Mouse (Mus musculus): ENCODE results near the gene Bloc1s6.
A peak's percentile ranks its signal among the peaks of the same experiment; 100 is the strongest.

Gene Bloc1s6

DNA sequence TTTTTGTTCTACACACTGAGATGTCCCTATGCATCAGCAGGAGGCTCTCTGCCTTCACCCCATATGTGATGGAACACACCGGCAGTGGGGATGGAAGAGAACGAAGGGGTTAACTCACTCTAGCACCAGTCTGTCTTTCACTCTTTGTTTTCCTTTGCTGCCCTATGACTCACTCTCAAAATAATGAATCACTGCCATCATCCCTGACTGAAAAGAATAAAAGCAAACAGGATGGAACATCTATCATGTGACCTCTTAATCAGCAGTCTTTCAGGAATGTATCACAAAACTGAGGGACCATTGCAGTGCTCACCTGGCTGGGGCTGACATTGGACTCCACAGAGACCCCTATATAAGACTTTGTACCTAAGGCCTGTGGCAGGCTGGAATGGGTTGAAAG is 6.8 kb upstream of the Bloc1s6 start:
- no peak for TF ChIP-seq GATA4 (IDR thresholded peaks at IDR 0.05; ENCODE audit: insufficient replicate concordance, low read length)

DNA sequence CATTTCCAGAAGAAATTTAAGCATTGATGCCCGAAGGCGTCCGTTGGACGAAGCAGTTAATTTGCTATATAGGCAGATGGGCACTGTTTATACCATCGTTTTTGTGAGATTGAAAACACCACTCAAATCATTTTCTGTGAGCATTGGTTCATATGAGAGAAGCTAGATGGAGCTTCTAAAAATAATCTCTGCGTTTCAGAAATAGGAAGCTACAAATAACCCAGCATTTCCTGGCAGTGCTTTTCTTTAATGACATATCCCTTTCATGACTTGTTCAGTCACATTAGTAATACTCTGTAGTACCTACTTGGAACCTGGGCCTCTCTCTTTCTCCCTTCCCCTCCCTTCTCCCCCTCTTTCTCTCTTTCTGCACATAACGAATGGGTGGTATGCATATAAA is 720 bp downstream of the Bloc1s6 start:
- TF ChIP-seq GATA4 (IDR thresholded peaks at IDR 0.05; ENCODE audit: insufficient replicate concordance, low read length), result no peak

DNA sequence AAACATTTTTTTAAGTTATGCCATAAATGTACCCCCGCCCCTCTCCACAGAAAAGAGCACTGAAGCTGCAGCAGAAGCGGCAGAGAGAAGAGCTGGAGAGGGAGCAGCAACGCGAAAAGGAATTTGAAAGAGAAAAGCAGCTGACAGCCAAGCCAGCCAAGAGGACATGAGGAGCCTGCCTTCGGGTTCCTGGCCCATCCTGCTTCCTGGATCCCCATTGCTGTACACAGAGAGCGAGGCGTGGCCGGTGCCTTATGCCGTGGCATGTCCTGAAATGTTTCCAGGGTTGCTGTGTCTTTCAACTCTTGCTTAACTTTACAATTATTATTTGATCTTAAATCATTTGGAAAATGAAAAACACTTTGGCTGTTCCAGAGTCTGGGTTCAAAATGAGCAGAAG is 8.2 kb downstream of the Bloc1s6 start:
- no peak for TF ChIP-seq GATA4 (IDR thresholded peaks at IDR 0.05; ENCODE audit: insufficient replicate concordance, low read length)

- no peak for TF ChIP-seq GATA4 (IDR thresholded peaks at IDR 0.05; ENCODE audit: insufficient replicate concordance, low read length)
Observed at GRCm38 (mm10) chr2:122753739-122754343, 15.5 kb downstream of the Bloc1s6 start.

DNA sequence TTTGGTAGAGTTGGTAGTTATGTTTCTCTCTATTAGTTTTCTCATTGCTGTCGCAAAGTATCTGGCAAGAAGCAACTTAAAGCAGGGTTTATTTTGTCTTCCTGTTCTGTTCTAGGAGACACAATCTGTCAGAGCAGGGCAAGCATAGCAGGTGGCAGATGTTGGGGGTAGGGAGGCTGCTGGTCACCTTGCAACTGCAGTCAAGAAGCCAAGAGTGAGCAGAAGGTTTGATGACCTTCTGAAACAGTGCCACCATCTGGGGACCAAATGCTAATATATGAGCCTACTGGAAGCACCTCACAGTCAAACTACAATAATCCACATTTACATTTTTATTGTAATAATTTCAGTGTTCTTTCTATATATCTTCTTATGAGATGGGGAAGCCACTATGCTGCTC is 21.5 kb downstream of the Bloc1s6 start:
- no peak for TF ChIP-seq GATA4 (IDR thresholded peaks at IDR 0.05; ENCODE audit: insufficient replicate concordance, low read length)

DNA sequence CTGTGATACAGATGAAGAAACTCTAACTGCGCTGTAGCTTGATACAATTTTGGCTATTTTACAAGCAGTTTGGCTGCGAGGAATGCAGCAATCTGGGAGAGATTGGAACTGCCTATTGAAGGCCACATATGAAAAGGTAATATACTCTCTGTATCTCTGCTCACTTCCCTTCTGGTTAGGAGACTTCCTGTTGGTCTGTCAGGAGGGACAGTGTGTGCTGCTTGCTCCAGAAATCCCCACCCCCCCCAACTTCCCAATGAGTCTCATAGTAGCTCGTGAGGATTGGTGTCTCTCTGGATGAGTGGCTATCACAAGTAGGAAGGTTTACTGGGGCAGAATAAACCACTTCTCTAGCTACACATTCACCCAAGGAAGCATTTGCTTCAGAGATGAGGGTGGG is 24.7 kb downstream of the Bloc1s6 start:
- TF ChIP-seq GATA4 (IDR thresholded peaks at IDR 0.05; ENCODE audit: insufficient replicate concordance, low read length), result peak; percentile 72; the same call in 1 of the 2 replicates

DNA sequence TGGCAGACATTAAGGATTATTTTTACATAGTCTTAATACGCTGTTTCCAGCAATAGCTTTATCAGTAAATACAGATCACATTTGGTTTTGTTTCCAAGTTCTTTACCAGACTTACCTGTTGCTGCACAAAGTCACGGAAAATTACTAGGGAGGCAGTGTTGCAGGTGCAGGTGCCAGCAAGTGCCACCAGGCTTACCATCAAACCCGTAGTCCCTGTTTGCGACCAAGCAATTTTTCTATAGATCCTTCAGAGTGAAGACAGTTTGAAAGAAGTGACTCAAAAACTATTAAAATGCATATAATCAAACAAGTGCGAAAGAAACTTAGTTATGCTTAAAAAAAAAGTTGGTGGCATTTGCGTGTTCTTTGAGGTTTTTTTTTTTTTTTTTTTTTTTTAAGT is 26.2 kb downstream of the Bloc1s6 start:
- TF ChIP-seq GATA4 (IDR thresholded peaks at IDR 0.05; ENCODE audit: insufficient replicate concordance, low read length), result no peak

DNA sequence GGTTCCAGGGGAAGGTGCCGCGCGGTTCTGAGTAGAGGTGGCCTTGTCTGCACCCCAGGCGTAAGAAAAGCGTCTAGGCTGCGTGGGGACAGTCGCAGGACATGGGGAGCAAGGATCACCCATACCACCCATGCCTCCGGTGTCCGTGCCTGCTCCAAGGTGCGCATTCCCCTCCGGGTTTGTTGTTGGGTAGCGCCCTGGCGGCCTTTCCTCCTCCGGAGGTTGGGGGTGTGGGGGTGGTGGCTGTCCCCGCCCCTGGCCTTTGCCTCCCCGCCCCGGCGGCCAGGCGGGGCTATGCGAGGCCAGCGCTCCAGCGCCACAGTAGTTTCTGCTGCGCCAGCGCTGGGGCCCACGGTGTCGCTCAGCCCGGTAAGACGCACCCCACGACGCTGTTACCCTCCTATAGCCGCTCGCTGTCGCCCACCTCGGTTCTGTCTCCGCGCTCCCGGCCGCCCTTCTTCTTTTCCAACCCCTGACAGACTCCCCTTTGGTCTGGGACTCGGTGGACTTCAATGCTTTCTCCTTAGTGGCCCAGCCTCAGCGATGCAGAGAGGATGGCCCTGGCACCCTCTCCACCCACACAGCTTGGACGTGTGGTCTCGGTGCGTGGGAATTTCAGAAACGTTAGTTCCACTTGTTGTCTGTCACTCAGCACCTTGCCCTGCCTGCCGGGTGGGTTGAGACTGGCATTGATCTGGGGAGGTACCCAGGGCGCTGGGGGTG is 26.9 kb downstream of the Bloc1s6 start, which contains the start of gene Sqor:
Gene Sqor, plus strand, starts transcription at position 167 of the 723 bp plus-strand sequence.
- TF ChIP-seq GATA4 (IDR thresholded peaks at IDR 0.05; ENCODE audit: insufficient replicate concordance, low read length), result peak; percentile 17; the same call in 1 of the 2 replicates

DNA sequence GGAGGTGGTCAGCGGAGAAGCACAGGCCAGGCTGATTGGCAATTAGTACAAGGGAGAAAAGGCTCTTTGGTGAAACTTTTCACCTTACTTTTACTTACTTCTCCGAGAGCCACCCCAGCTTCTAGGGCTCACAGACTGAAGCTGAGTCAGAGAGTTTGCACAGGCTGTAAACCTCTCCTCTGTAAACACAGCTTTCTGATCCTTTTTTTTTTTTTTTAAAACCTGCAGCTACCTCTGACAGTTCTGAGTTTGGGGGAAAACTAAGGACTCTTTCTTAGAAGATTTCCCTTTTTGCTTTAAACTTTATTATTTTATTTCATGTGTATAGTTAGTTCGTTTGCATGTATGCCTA is 27.5 kb downstream of the Bloc1s6 start:
- TF ChIP-seq GATA4 (IDR thresholded peaks at IDR 0.05; ENCODE audit: insufficient replicate concordance, low read length), result no peak

GRCm38 (mm10) chr2:122771002-122771401 is 32.7 kb downstream of the Bloc1s6 start:
- TF ChIP-seq GATA4 (IDR thresholded peaks at IDR 0.05; ENCODE audit: insufficient replicate concordance, low read length), result peak; percentile 37; the same call in 1 of the 2 replicates

DNA sequence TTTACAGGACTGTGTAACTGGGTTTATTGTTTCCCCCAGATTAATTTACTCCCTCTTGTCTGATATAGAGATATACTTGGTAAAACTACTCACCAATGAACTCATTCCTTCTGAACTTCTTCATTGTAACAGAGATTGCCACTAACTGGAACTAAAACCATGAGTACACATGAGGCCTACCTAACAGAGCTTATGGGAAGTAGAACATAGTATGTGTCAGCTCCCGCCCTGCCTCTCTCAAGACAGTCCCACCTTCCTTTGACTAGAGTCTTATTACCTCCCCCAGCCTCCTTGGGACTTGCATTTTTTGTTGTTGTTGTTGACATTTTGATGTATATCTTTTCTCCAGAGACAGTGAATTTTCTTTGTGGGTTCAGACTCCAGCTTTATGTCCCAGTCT is 34.6 kb downstream of the Bloc1s6 start:
- TF ChIP-seq GATA4 (IDR thresholded peaks at IDR 0.05; ENCODE audit: insufficient replicate concordance, low read length), result no peak

DNA sequence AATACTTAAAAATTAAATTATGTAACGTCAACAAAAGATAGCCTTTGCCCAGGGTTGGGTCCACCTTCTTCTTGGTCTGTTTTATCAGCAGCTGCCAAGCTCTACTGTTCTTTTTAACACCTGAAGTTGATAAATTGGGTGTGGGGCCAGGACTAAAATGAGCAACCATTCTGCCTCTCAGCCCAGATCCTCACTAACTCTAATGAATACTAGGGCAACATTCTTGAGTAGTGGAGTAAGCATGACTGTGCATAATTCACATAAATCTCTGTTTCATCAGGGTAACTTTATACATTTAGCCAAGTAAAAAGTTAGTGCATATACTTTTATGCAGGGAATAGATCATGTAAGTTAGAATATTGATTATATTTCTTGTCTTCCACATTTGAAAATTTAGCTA is 37.2 kb downstream of the Bloc1s6 start:
- no peak for TF ChIP-seq GATA4 (IDR thresholded peaks at IDR 0.05; ENCODE audit: insufficient replicate concordance, low read length)

DNA sequence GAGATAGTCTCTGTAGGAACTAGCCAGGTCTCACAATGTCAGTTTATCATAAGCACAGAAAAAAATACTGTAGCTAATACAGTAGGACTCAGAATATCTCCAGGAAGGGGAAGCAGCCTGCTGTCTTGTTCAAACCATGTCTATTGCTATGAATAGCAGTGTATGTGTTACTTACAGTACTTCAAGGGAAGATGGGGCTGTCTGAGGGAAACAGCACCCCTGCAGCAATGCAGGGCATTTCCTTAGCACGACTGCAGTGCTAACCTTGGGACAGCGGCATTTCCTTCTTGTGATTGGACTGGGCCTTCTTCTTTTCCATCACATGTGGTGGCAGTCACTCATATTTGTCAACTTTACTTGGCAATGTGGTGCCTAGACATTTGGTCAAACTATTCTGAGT is 38.5 kb downstream of the Bloc1s6 start:
- TF ChIP-seq GATA4 (IDR thresholded peaks at IDR 0.05; ENCODE audit: insufficient replicate concordance, low read length), result peak; percentile 24; the same call in 1 of the 2 replicates

GRCm38 (mm10) chr2:122779967-122780366 is 41.7 kb downstream of the Bloc1s6 start:
- TF ChIP-seq GATA4 (IDR thresholded peaks at IDR 0.05; ENCODE audit: insufficient replicate concordance, low read length), result no peak

DNA sequence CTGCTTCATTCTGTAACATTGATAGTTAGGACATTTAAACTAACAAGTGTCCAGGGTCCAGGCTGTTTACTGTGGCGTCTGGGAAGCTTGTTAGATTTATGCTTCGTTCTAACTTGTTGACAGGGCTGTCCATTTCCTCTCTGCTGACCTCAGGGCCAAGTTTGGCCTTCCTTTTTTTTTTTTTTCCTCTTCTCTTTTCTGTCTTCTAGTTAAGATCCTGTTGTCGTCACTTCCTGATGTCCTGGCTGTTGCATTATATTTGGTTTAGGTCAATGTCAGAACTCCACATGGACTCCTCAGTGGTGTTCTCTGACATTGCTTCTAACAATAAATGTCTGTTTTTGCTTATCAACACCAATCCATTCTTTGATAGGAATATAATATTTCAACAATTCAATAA is 42.1 kb downstream of the Bloc1s6 start:
- TF ChIP-seq GATA4 (IDR thresholded peaks at IDR 0.05; ENCODE audit: insufficient replicate concordance, low read length), result no peak

DNA sequence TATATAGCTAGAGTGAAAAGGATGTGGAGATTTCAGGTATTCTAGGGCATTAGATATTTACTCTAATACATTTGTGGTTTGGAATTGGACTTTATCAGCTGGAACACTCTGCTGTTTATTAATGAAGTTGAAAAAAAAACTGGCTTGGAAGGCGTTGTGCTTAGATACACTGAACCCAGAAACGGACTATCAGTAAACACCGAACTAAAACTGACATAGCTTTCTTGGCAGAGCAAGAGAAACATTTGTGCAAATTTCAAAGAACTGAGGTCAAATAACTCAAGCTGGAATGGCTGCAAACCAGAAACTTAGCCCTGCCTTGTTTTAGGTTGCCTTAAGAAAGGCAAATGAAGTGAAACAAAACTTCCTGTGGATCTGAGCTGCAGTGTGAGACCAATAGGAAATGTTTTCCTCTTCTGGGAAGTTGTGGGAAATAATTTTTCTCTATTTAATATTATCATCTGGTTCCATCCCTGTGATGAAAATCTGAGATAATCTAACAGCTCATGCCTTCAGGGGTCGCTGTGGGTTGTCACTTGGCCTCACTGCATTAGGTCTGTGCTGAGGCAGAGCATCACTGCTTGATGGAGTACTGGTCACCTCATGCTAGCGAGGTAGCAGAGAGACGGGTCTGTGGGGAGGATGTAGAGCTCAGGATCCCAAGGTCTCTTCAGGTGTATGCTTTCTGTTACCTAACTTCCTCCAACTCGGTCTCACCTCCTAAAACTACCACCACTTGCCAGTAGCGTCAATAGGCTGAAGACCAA is 43.5 kb downstream of the Bloc1s6 start:
- TF ChIP-seq GATA4 (IDR thresholded peaks at IDR 0.05; ENCODE audit: insufficient replicate concordance, low read length), result peak; percentile 78

Measured in liver, adult (tissue).